Mouse (Mus musculus) layer of hippocampus, adult 6 months (tissue): Measurements from ENCODE around the gene Rnf166. TPM values are rescaled to one million over a fixed set of nuclear protein-coding genes. Genes with fewer than 3 reads are reported as not detected.

Experiments used
- long read RNA-seq, 2 experiments: library from polyadenylated mRNA; unstranded; transcript quantifications; one replicate each; pipeline ENCODE4 v2.0.0; 2019 to 2020
- microRNA-seq: library from miRNA; unstranded; fragments of <30 nt; microRNA quantifications from one replicate; pipeline ENCODE4 v1.2.0, GENCODE M21; 2020
- polyA plus RNA-seq: library from polyadenylated mRNA; unstranded; fragments of <200 nt; fragmentation: Nextera tagmentation; gene quantifications from 2 replicates; pipeline ENCODE4 v1.2.3, GENCODE M21; 2021

Gene Rnf166
- polyA plus RNA-seq: 21.5 and 23.2 TPM in 2 replicates
- long read RNA-seq, experiment 1, transcript Rnf166-201 (6 exons, 1,783 nt): major isoform, 37 of 44 reads
- long read RNA-seq, experiment 1, partial matches to known transcripts: 4 of 44 reads
- long read RNA-seq, experiment 1, other reads (novel, unspliced or antisense): 2 of 44 reads
- long read RNA-seq, experiment 2, transcript Rnf166-201 (6 exons, 1,783 nt): major isoform, 172 of 193 reads
- long read RNA-seq, experiment 2, partial matches to known transcripts: 9 of 193 reads
- long read RNA-seq, experiment 2, other reads (novel, unspliced or antisense): 12 of 193 reads

DNA sequence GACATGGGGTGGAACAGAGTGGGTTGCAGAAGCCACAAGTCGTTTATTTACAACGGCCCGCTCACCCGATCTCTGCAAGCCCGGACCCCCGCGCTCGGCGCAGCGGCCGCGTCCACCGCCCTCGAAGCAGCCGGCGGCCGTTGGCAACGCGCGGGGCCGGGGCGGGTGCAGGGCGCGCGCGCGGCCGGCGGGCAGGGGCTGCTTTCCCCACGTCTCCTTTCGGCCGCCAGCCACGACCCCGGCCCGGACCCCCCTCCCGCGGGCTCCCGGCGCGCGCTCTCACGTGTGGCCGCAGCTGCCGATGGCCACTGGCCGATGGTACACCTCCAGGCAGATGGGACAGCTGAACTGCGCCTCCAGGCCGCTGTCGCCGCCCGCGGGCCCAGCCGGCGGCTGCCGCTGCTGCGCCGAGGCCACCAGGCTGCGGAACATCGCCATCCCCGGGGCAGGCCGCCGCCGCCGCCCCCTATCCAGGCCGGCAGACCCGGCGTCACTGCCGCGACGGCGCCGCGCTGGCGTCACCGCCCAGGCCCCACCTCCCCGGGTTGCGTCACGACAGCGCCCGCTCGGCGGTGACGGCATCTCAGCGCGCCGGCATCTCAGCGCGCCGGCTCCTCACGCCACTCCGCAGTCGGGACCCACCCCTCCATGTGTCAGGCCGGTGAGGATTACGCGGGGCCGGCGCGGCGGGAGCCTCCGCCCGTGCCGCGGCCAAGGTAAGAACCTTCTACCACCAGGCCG is at the start of gene Rnf166, which contains the start of gene Ctu2:
Rnf166 (minus strand) TSS at position 485 of the 741 bp plus-strand sequence.
Ctu2 (plus strand) TSS at position 564 of the 741 bp plus-strand sequence.

DNA sequence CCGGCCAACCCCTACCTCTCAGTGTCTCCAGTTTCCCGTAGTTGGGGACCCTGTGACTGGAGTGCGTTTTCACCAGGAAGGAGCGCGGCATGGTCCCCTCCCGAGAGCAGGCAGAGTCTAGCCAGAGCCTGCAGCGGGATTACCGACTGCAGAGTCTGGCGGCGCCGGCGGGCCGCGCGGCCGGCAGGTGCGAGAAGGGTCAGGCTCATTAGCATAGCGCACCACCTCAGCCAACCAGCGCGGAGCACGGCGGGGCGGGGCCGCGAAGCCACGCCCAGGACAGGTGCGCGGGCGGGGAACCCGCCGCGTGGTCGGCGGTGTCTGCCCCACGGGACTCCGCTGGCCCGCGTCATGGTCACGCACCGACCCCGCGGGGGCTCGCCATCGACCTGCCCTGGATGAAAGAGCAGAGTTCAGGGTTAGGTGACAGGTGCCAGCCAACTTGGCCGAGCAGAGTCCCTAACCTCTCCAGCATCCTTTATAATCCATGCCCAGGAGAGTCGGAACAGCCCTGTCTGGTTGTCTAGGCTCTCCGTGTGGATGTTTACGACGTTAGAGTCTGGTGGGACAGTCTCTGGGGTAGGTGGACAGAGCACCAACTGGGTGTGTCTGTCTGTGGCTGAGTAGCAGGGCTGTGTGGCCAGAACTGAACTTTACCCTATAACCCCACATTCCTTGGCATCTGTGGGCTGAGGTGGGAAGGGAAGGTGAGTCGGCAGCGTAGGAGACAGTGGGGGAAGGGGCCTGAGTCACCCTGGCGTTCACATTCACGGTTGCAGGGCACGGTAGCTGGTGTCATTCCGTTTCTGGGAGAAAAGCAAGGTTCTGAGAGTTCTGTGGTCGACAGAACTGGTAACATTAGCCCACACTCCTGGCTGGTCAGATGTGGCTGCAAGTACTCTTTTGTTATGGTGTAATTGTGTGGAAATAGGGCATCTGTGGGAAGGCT is 15.1 kb downstream of the Rnf166 start, which contains the start of gene Snai3:
Snai3 (minus strand) TSS at position 210 of the 949 bp plus-strand sequence.

DNA sequence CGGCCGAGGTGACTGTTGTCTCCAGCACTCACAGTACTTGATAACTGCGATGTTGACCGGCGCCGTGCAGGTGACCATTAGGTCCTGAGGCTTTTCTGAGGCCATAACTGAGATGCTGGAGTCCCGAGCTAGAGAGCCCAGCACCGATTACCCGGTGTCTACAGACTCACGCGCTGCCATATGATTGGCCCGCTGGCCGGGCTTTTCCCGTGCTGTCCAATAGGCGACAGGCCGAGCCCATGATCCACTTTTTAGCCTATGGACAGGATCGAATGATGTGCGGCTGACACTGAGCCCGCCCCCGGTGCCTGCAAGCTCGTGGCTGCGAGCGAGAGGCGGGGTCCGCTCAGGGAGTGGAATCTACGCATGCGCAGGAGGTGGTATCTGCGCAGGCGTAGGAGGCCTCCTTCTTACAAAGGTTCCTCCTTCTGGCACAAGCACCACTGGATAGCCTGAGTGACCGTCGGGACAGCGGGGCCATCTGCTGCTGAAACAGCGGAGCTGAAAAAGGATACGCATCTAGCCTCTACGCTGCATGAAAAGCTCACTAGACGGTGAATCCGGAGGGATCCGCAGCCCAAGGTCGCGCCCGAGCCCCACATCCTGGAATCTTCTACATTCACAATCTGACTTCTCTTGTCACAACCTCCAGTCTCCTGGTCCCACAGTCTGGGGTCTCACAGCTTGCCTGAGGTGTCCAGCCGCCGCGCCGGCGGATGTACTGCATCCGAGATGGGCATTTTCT is 32.4 kb downstream of the Rnf166 start, which contains the start of gene Mvd:
Mvd (minus strand) TSS at position 161 of the 745 bp plus-strand sequence.

DNA sequence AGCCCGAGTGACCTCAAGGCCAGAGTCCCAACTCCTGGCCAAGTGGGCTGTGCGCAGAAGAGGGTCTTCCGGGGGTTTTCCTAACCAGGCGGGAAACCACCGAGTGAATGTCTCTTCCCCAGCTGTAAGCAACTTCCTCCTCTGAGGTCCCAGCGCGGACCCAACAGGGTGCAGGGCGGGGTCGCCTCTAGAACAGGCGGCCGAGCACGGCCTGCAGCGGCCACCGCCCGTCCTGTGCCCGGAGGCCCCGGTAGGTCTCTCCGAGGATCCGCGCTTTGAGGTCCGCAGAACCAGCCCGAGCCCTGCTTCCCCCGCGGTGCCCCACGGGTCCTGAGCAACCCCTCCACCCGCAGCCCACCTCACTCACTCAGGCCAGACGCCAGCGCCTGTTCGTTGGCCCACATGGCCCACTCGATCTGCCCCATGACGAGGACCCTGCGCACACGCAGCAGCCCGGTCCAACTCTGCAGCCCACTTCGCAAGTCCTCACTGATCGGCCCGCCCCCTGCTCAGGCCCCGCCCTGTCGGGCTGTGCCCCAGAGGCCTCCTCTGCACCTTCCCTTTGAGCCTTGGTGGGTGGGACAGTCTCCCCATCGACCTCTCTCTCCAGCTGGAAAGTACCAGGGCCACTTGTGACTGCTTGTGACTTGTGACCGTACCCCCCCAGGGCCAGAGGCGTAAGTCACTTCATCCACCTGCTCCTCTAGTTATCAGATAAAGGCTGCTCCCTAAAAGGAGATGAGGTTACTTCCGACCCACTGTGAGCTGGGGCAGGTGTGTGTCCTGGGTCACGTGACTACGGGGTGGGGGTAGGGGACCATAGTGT is 43.2 kb downstream of the Rnf166 start, which contains the start of gene Cyba:
Cyba (minus strand) TSS at position 488 of the 826 bp plus-strand sequence.

DNA sequence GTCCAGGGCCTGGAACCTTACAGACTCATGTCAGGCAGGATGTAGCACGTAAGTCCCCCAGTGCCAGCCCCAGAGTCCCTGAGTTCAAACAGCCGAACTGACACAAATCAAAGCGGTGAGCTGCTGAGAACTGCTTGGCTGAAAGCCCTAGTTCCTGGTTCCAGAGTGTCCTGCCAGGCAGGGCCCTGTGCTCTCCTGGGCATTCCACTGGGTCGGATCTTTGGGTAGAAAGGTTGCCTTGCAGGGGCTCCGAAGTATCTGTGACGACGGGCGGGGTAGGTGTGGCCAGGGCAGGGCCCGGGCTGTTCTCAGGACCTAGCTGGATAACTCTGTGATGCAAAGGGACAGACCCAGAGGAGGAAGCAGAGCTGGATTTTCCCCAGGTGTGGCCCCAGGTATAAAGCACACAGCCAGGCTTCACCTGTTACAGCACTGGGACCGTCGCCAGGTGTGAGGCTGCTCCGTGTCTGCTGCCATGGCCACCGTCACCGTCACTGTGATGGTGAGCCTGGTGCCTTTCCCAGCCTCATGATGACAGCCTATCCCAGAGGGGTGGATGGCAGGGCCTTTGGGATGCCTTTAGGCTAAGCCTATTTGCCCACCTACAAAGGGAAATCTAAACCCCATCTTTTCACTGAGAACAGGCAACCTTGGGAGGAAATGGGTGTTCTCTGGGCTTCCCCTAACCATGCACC is 54.3 kb downstream of the Rnf166 start, which contains the start of gene Il17c:
Il17c (plus strand) TSS at position 645 of the 695 bp plus-strand sequence.

Small RNA genes within 50 kb of the gene (microRNA-seq; reads per million reads assigned to microRNA genes)
- gene Gm24366: not detected

Other genes starting within 250 kb of the Rnf166 start
- 1.2 and 1.9 TPM in 2 replicates for gene Zfpm1, start 193.9 kb downstream of the Rnf166 start, polyA plus RNA-seq
- gene Trhr2, start 115.3 kb downstream of the Rnf166 start, polyA plus RNA-seq: 0.10 TPM in 1 of 2 replicates, not detected in the other
- gene Zc3h18, start 99.5 kb downstream of the Rnf166 start, polyA plus RNA-seq: 4.1 and 4.5 TPM in 2 replicates
- not detected in 2 replicates for gene Il17c, start 54.0 kb downstream of the Rnf166 start, polyA plus RNA-seq
- gene Cyba, start 43.1 kb downstream of the Rnf166 start, polyA plus RNA-seq: 38.7 and 50.1 TPM in 2 replicates
- gene Mvd, start 32.6 kb downstream of the Rnf166 start, polyA plus RNA-seq: 29.1 and 29.9 TPM in 2 replicates
- not detected in 2 replicates for gene Snai3, start 15.3 kb downstream of the Rnf166 start, polyA plus RNA-seq
- gene Ctu2, start 79 bp upstream of the Rnf166 start, polyA plus RNA-seq: 21.3 and 21.5 TPM in 2 replicates
- gene Piezo1, start 75.3 kb upstream of the Rnf166 start, polyA plus RNA-seq: 0.84 and 1.2 TPM in 2 replicates
- 1.1 and 1.4 TPM in 2 replicates for gene Cdt1, start 92.0 kb upstream of the Rnf166 start, polyA plus RNA-seq
- gene Aprt, start 100.8 kb upstream of the Rnf166 start, polyA plus RNA-seq: 158 and 170 TPM in 2 replicates
- 4.3 and 4.6 TPM in 2 replicates for gene Galns, start 135.4 kb upstream of the Rnf166 start, polyA plus RNA-seq
- 195 and 238 TPM in 2 replicates for gene Trappc2l, start 135.6 kb upstream of the Rnf166 start, polyA plus RNA-seq
- not detected in 2 replicates for gene Pabpn1l, start 146.7 kb upstream of the Rnf166 start, polyA plus RNA-seq
- 3.1 and 4.1 TPM in 2 replicates for gene Cbfa2t3, start 223.0 kb upstream of the Rnf166 start, polyA plus RNA-seq